Mouse (Mus musculus) forebrain, postnatal 0 days (tissue): Measurements from ENCODE around the gene Selenbp1. TPM values are rescaled to one million over a fixed set of nuclear protein-coding genes. Genes with fewer than 3 reads are reported as not detected.

Source experiments
- ATAC-seq: fragments of 200-750 bp; cut with Nextera tagmentation; 2 replicates; pipeline ENCODE4 v1.8.0; 2017; ENCODE audit warnings: mild to moderate bottlenecking, moderate library complexity
- DNase-seq: peaks from one replicate; pipeline ENCODE4 v3.0.0-alpha.2; 2015
- H3K27ac ChIP-seq: fragments of 300-500 bp; sonication (generic); 2 replicates; pipeline ENCODE4 v1.5.1; 2014; ENCODE audit warnings: low read depth, mild to moderate bottlenecking, antibody characterized with exemption, low read length, moderate library complexity, mixed read lengths
- H3K27me3 ChIP-seq: fragments of 300-500 bp; sonication (generic); 2 replicates; pipeline ENCODE4 v1.6.1; 2014; ENCODE audit warnings: mild to moderate bottlenecking, low read length, mixed read lengths; ENCODE audit not compliant: insufficient read depth
- H3K36me3 ChIP-seq: fragments of 300-500 bp; sonication (generic); 2 replicates; pipeline ENCODE4 v1.6.1; 2014; ENCODE audit warnings: mild to moderate bottlenecking, moderate library complexity; ENCODE audit not compliant: insufficient read depth
- H3K4me1 ChIP-seq: fragments of 300-500 bp; sonication (generic); 2 replicates; pipeline ENCODE4 v1.6.1; 2014; ENCODE audit warnings: antibody characterized with exemption; ENCODE audit not compliant: insufficient read depth
- H3K4me2 ChIP-seq: fragments of 300-500 bp; sonication (generic); 2 replicates; pipeline ENCODE4 v1.6.1; 2014; ENCODE audit warnings: low read depth, mild to moderate bottlenecking, moderate library complexity
- H3K4me3 ChIP-seq: fragments of 300-500 bp; sonication (generic); 2 replicates; pipeline ENCODE4 v1.5.1; 2014; ENCODE audit warnings: low read depth, low read length, mixed read lengths
- H3K9ac ChIP-seq: fragments of 300-500 bp; sonication (generic); 2 replicates; pipeline ENCODE4 v1.6.1; 2014; ENCODE audit warnings: mild to moderate bottlenecking
- H3K9me3 ChIP-seq: fragments of 300-500 bp; sonication (generic); 2 replicates; pipeline ENCODE4 v1.6.1; 2016; ENCODE audit warnings: low read length
- CTCF ChIP-seq: sonication (generic); IDR thresholded peaks from 2 replicates; pipeline ENCODE4 v1.5.1; 2016; ENCODE audit warnings: antibody characterized with exemption, control low read depth, low read depth
- WGBS: fragments of 180-500 bp; shearing (Covaris S2); extraction: QIAGEN DNeasy Blood & Tissue Kit; methylation state at CpG from one replicate; pipeline ENCODE4 v1.1.7; 2014; 5-methylcytosine and 5-hydroxymethylcytosine counted together
- polyA plus RNA-seq: library from polyadenylated mRNA; unstranded; fragments of >200 nt; fragmentation: Nextera tagmentation; extraction: Ambion mirVana; gene quantifications from 2 replicates; pipeline ENCODE4 v1.2.1, GENCODE M21; 2015
- total RNA-seq: library from RNA; depleted of rRNA; stranded (reverse); fragments of >200 nt; gene quantifications from 2 replicates; pipeline ENCODE4 v1.2.3, GENCODE M21; 2014

The Selenbp1 gene
- total and polyA plus RNA-seq, 2 experiments from 2014 or later, result 11.6 to 16.6 TPM

GRCm38 (mm10) chr3:94906482-94906881 is 26.4 kb upstream of the Selenbp1 start:
- Histone ChIP-seq H3K27me3 (no peaks in the 10 kb centered on the region), H3K4me1 (no peaks in the 10 kb centered on the region), H3K27ac (no peak overlapping the region), H3K9ac (no peak overlapping the region), H3K9me3 (no peaks in the 10 kb centered on the region), H3K4me3 (no peak overlapping the region), H3K36me3 (no peaks in the 10 kb centered on the region), H3K4me2 (no peak overlapping the region)
- 58% methylated on average over 1 of the region's 1 CpGs for WGBS
- ATAC-seq (no peak), DNase-seq (no peak)
- TF ChIP-seq CTCF, result no peak

DNA sequence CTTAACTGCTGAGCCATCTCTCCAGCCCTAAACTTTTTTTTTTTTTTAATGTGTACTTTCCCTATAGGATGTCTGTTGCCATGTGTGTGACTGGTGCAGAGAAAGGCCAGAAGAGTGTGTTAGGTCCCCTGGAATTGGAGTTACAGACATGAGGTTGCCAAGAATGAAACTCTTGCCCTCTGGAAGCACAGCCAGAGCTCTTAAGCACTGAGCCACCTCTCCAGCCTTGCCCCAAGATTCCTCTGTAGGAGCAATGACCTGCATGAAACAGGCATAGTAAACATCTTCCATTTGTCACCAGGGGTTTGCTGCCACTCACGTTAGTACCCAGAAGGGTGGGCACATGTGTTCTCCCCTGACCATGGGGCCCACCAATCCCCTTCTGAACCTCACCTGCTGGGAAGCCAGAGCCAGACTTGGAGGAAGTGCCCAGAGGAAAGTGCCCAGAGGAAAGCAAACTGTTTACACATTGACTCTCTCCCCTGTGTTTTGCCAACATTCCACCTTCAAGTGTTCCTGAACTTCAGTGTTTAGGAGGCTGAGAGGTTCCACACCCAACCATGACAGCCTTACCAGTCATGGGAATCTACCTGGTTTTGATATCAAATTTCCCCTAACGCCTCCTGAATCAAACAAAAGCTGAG is 21.7 kb upstream of the Selenbp1 start:
- Histone ChIP-seq H3K36me3 (no peaks in the 10 kb centered on the region), H3K9ac (no peak overlapping the region), H3K9me3 (no peaks in the 10 kb centered on the region), H3K4me2 (no peak overlapping the region), H3K4me1 (no peaks in the 10 kb centered on the region), H3K27ac (no peak overlapping the region), H3K4me3 (no peak overlapping the region), H3K27me3 (no peaks in the 10 kb centered on the region)
- WGBS, result 66% methylated on average over 2 of the region's 2 CpGs
- no peak for TF ChIP-seq CTCF
- ATAC-seq (no peak), DNase-seq (no peak)

DNA sequence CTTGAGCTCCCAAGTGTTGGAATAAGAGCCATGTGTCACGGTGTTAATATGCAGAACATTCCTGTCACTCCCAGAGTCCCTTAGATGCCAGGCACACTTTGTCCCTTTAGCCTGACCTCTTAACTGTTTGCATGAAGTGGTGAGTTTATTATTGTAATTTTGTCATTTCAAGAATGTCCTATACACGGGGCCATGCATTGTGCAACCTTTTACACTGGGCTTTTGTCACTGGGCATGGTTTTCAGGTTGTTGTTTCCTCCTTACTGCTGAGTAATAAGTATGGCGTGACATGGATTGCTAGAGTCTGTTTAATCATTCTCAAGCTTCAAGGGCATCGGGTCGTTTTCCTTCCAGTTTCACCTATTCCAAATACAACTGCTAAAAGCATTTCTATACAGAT is 19.1 kb upstream of the Selenbp1 start:
- TF ChIP-seq CTCF, result no peak
- H3K4me2 ChIP-seq, result no peak overlapping the region
- no peaks in the 10 kb centered on the region for H3K9me3 ChIP-seq
- no peaks in the 10 kb centered on the region for H3K27me3 ChIP-seq
- H3K9ac ChIP-seq, result no peak overlapping the region
- ATAC-seq (no peak), DNase-seq (no peak)
- H3K4me1 ChIP-seq, result no peaks in the 10 kb centered on the region
- H3K27ac ChIP-seq, result no peak overlapping the region
- H3K4me3 ChIP-seq, result no peak overlapping the region
- WGBS, result 72% methylated on average over 5 of the region's 5 CpGs
- H3K36me3 ChIP-seq, result no peaks in the 10 kb centered on the region

DNA sequence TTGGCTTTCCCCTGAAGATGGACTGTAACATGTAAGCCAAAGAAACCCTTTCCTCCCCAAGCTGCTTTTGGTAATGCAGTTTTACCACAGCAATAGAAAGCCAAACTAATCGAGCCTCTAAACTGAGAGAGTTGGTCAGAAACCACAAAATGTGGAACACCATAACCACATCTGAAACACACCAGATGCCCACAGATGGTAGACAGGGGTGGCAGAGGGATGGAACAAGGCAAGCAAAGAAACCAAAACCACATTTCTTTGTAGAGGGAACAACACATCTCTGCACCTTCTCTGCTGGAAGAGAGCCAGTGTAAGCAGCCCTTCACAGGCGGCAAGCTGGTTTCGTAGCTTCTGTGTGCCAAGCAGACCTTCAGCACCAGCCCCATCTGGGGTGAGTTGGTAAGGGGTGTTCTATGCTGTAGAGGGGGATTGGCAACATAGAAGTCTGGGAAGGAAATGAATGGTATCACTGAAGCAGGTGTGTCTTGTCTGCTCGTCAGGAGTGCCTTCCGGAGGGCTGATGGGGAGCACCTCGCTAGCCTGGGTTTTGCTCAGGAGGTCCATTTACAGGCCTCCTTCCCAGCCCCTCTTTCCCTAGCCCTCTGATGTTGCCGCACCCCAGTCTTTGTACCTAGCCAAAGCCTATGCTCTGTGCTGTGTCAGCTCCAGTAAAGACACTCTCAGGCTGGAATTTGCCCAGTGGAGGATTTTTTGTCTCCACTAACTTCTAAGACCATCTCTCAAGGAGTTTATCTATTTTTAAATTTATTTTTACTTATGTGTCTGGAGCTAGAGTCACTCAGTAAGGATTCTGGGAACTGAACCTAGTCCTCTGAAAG is 16.7 kb upstream of the Selenbp1 start:
- Histone ChIP-seq H3K4me2 (no peak overlapping the region), H3K4me3 (no peak overlapping the region), H3K27ac (no peak overlapping the region), H3K36me3 (no peaks in the 10 kb centered on the region), H3K9me3 (no peaks in the 10 kb centered on the region), H3K27me3 (no peaks in the 10 kb centered on the region), H3K4me1 (no peaks in the 10 kb centered on the region), H3K9ac (no peak overlapping the region)
- DNase-seq, result peak; percentile 3
- no peak for TF ChIP-seq CTCF
- WGBS, result 73% methylated on average over 7 of the region's 7 CpGs
- ATAC-seq, result no peak; the same call in 1 of the 2 replicates

- H3K27me3 ChIP-seq, result no peaks in the 10 kb centered on the region
- DNase-seq (no peak), ATAC-seq (peak; percentile 29)
- H3K4me1 ChIP-seq, result no peaks in the 10 kb centered on the region
- no peak overlapping the region for H3K4me2 ChIP-seq
- WGBS, result 46% methylated on average over 14 of the region's 14 CpGs
- no peak overlapping the region for H3K4me3 ChIP-seq
- TF ChIP-seq CTCF, result no peak
- H3K27ac ChIP-seq, result no peak overlapping the region
- no peaks in the 10 kb centered on the region for H3K9me3 ChIP-seq
- H3K36me3 ChIP-seq, result no peaks in the 10 kb centered on the region
- H3K9ac ChIP-seq, result no peak overlapping the region
Observed at GRCm38 (mm10) chr3:94917816-94918361, 15.0 kb upstream of the Selenbp1 start.

DNA sequence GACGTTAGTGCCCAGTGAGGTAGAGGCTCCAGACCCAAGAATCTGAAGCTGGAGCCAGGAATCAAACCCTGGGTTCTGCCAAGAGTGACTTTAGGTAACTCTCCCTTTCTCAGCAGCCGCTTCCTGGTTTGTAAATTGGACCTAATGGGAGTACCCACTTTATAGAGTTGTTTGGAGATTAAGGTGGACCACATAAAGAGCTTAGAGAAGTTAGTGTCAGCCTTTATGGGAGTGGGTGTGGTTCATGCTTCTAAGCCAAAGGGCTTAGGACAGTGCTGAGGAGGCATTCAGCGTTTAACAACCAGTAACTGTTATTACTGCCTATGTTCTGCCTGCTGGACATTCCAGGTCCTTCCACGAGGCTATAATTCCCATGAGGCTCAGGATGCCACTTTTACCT is 14.0 kb upstream of the Selenbp1 start:
- Histone ChIP-seq H3K4me1 (no peaks in the 10 kb centered on the region), H3K9ac (no peak overlapping the region), H3K4me3 (no peak overlapping the region), H3K27ac (no peak overlapping the region), H3K27me3 (no peaks in the 10 kb centered on the region), H3K4me2 (no peak overlapping the region), H3K36me3 (no peaks in the 10 kb centered on the region), H3K9me3 (no peaks in the 10 kb centered on the region)
- ATAC-seq (no peak), DNase-seq (no peak)
- no peak for TF ChIP-seq CTCF
- 80% methylated on average over 4 of the region's 4 CpGs for WGBS

- H3K4me1 ChIP-seq, result no peaks in the 10 kb centered on the region
- ATAC-seq, result no peak
- no peak for TF ChIP-seq CTCF
- no peak overlapping the region for H3K4me2 ChIP-seq
- H3K9me3 ChIP-seq, result no peaks in the 10 kb centered on the region
- WGBS, result 30% methylated on average over 3 of the region's 3 CpGs
- H3K4me3 ChIP-seq, result no peak overlapping the region
- no peak for DNase-seq
- H3K9ac ChIP-seq, result no peak overlapping the region
- no peak overlapping the region for H3K27ac ChIP-seq
- H3K27me3 ChIP-seq, result no peaks in the 10 kb centered on the region
- H3K36me3 ChIP-seq, result no peaks in the 10 kb centered on the region
Observed at GRCm38 (mm10) chr3:94921104-94921503, 11.8 kb upstream of the Selenbp1 start.
